Mouse (Mus musculus) spleen, adult 18-20 months (tissue): ENCODE measurements around the gene Slc12a5.
A peak's percentile ranks its signal among the peaks of the same experiment; 100 is the strongest.

ENCODE experiments used
- DNase-seq, 2 experiments: peaks; one replicate each; pipeline ENCODE4 v3.0.0; 2022; ENCODE audit warnings: mixed read lengths in 2 of 2

Gene Slc12a5

GRCm38 (mm10) chr2:164947930-164948329, 12.7 kb upstream of the Slc12a5 start:
- no peak for DNase-seq

DNA sequence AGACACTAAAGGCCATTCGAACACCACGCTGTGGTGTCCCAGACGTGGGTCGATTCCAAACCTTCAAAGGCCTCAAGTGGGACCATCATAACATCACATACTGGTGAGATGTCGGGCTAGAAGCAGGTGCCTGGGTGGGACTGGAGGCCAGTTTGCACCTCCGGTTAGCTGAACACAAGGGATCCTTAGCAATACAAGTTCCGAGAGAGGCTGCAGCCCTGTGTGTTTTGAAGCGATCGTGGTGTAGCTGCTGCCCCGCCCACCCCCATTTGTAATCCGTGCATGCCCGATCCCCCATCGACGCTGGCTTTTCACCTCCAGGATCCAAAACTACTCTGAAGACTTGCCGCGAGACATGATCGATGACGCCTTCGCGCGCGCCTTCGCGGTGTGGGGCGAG, 11.6 kb upstream of the Slc12a5 start:
- peak in 1 of 2 experiments; percentile 22 for DNase-seq

GRCm38 (mm10) chr2:164950501-164950900, 10.1 kb upstream of the Slc12a5 start:
- DNase-seq = peak in 1 of 2 experiments; percentile 51

DNA sequence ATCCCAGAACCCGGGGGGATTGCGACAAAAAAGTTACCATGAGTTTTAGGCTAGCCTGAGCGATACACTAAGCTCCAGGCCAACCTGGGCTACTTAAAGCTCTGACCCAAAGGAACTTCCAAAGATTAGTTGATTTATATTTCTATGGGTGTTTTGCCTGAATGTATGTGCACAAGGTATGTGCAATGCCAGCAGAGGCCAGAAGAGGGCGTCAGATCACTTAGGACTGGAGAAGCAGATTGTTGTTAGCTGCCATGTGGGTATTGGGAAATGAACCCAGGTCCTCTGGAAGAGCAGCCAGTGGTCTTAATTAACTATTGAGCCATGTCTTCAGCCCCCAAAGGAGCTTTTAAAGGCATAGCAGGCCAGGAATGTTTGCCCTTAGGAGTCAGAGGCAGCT, 8.9 kb upstream of the Slc12a5 start:
- no peak for DNase-seq

DNA sequence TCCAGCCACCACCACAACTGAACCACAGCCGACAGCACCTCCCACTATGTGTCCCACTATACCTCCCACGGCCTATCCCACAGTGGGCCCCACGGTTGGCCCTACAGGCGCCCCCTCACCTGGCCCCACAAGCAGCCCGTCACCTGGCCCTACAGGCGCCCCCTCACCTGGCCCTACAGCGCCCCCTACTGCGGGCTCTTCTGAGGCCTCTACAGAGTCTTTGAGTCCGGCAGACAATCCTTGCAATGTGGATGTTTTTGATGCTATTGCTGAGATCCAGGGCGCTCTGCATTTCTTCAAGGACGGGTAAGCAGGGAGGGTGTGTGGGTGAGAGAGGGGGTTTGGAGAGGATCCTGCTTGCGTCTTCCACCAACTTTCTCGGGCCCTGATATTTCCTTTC, 8.2 kb upstream of the Slc12a5 start:
- DNase-seq = no peak

GRCm38 (mm10) chr2:164953224-164953623, 7.4 kb upstream of the Slc12a5 start:
- DNase-seq = peak; percentile 60 to 79

DNA sequence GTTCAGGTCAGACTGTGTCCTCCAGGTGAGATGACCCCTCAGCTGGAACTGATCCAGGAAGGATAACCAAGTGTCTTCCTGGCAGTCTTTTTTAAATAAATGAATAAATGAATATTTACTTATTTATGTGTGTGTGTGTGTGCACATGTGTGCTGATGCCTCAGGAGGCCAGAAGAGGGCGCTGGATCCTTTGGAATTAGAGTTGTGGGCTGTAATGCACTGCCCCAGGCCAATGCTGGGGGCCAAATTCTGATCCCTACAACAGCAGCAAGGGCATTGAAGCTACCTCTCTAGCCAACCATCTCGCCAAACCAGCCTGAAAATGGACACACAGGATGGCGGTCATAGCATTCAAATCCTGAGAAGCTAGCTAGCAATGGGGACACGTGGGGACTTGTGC, 4.9 kb upstream of the Slc12a5 start:
- no peak for DNase-seq

- no peak for DNase-seq
Observed at GRCm38 (mm10) chr2:164956195-164956594, 4.4 kb upstream of the Slc12a5 start.

DNA sequence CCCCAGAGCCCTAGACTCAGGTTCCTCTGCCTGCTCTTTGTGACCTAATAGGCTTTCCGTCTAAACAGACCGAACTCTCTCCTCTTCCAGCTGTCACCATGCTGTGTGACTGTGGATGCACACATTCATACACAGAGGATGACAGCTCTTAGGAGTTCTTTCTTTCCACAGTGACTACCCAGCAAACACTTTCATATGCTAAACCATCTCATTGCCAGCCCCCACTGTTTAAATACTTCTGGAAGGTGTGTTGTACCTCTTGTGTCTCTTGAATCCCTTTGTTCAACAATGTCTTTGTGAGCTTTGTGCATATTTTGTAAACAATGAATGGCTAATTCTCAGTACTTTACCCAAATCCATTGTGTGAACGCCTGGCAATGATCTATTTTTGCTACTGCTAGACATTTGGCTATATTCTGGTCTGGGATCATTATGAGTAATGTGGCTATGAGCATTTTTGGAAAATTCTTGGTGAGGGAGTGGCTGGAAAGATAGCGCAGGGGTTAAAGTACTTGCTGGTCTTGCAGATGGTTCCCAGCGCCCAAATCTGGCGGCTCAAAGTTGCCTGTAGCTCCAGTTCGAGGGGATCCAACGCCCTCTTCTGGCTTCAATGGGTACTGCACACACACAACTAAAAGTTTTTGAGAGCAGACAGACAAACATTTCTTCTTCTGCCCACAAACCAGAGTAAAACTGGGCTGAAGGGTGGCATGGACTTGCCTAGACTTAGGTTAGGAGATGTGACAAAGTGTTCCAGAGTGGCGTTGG, 2.9 kb upstream of the Slc12a5 start:
- DNase-seq = no peak

GRCm38 (mm10) chr2:164961506-164962182, 1.0 kb downstream of the Slc12a5 start:
- DNase-seq = peak; percentile 39 to 76

DNA sequence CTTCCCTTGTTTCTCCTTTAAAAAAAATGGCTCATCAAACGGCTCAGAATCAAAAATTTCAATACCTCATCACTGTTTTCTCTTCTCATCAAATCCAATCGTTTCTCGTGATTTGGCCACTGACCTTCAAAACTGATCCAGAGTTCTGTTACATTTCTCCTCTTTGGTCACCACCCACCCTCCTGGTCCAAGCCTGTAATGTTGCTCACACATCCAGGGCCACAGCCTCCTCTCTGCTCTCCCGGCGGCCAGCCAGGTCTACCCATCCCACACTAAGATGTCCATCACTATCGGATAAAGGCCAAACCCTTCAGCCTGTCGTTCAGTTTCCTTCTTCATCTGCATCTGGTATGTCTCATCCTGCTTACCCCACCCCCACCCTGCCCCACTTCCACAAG, 1.6 kb downstream of the Slc12a5 start:
- no peak for DNase-seq

DNA sequence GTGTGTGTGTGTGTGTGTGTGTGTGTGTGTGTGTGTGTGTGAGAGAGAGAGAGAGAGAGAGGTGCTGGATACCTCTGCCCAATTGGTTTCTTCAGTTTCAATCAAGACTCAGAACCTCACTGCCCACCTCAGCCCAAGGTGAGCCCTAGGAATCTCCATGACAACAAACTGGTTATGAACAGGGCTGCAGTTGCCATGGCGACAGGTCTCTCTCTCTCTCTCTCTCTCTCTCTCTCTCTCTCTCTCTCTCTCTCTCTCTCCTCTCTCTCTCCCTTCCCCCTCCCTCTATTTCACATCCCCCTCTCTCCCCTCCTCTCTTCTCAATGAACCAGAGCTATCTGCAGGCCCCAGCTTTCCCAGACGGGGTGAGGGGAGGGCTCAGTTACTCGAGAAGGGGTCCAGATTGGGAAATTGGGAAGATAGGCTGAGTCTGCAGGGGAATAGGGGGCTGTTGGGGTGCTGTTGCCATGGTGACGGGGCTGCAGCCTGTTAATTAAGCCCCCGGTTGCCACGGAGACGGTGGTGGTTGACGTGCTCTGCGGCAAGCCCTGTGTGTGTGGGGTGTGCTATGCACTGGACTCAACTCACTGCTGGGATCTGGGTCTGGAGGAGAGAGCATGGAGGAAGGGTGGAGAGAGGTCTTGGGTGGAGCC, 3.8 kb downstream of the Slc12a5 start:
- no peak for DNase-seq

DNA sequence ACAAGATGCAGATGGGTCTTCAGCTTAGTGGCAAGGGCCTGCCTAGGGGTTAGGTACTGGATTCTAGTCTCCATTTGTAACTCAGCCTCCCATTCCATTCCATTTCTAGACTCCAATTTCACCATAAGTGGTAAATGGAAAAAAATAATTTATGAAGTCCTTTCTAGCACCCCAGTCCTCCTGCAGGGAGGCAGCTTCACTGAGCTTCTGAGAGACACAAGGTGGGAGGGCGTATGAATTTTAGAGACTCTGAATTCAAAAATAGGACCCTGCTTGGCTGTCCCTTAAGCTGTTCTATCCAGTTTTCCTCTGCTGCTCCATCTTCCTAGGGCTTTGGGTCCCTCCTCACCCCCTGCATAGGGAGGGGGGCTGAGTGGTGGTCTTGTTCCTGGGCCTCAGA, 4.4 kb downstream of the Slc12a5 start:
- DNase-seq = no peak

- no peak for DNase-seq
Observed at GRCm38 (mm10) chr2:164966381-164966780, 5.8 kb downstream of the Slc12a5 start.

GRCm38 (mm10) chr2:164967193-164967592, 6.6 kb downstream of the Slc12a5 start:
- no peak for DNase-seq

DNA sequence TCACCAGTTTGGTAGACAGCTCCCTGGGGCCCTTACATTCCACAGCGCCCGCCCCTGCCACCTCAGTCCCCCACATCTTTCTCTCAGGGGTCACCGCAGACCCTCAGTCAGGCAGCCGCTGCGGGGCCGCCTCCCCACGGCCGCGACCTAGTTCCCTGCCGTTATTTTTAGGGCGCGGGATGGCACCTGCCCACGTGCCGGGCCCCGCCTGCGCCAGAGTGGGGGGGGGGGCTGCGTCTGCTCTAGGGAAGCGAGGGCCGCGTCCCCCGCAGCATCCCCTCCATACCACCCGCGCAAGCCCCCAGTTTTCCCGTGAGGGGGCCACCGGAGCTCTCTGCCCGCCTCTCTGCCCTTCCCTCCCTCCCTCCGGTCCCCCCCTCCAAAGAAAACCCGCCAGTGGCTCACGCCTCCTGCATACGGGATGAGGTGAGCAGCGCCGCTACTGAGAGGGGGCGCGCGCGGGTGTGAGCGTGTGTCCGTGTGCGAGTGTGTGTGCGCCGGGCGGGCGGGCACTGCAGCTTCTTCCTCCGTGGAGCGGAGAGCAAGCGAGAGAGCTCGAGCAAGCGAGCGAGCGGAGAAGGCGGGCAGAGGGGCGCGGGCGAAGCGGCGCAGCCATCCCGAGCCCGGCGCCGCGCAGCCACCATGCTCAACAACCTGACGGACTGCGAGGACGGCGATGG, 7.3 kb downstream of the Slc12a5 start:
- no peak for DNase-seq

DNA sequence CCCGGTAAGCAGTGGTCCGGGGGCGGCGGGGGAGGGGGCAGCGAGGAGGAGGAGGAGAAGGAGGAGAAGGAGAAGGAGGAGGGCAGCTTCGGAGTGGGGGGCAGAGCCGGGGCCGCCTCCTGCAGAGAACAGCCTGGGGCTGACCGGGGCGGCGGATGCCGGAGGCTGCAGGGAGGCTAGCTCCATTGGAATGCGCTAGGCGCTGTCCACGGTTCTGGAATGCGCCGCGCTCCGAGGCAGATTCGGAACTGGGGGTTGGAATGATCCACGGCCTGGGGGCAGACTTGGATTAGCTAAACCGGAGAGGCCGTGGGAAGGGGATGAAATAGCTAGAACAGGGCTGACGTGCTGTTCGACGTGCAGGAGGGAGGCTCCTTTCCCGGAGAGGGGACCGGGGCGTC, 7.8 kb downstream of the Slc12a5 start:
- DNase-seq = no peak

DNA sequence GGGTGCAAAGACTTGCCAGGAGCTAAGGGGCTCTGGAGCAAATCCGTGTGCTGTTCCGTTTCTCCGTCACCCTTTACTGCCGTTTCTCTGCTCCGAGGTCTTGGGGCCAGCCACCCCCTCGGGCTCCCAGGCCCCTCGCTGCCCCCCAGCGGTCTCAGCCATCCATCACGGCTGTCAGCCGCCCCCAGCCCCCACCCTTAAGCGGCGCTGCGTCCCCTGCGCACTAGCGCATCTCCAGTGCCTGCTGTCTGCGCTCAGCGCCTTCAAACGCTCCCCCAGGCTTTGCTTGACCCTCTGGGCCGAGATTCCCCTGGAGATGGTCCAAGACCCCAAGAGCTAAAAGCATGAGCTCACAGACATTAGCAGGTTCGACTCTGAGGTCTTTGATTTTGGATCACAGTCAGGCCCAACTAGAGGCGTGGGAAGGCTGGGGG, 8.8 kb downstream of the Slc12a5 start:
- DNase-seq = no peak

- no peak for DNase-seq
Observed at GRCm38 (mm10) chr2:164970631-164971196, 10.1 kb downstream of the Slc12a5 start.

DNA sequence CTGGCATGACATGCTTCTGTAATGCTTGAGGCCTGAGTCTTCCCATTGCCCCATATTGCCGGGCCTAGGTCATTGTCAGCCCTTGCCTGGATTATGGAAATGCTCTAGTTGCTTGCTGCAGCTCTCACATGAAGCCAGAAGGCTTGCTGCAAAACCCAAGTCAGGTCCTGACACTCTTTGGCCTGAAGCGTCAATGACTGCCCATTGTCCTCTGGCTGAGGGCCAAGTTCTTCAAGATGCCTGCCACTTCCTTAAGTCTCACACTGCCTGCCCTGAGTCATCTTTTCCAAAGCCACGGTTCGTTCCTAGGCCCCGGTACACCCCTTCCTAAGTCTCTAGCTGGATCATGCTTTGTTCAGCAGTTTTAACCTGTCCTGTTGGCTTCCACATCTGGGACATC, 12.0 kb downstream of the Slc12a5 start:
- no peak for DNase-seq

GRCm38 (mm10) chr2:164975611-164976010, 15.0 kb downstream of the Slc12a5 start:
- DNase-seq = no peak

GRCm38 (mm10) chr2:164979749-164980148, 19.1 kb downstream of the Slc12a5 start:
- no peak for DNase-seq

DNA sequence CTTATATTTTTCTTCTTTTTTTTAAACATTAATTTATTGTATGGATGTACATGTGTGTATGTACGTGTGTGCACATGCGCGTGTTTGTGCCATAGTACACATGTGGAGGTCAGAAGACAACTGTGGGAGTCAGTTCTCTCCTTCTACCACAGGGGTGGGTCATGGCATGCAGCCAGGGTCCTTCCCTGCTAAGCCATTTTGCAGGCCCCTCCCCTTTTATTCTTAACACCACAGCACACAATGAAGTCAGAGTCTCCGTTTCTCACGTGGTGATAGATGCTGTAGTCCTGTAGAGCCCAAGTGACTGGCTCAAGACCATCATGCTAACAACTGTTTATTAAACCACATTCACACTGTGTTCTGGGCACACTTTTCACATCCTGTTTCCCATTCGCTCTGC, 25.4 kb downstream of the Slc12a5 start:
- no peak for DNase-seq
